Mouse (Mus musculus): Measurements from ENCODE around the gene Erlec1.

Gene Erlec1

DNA sequence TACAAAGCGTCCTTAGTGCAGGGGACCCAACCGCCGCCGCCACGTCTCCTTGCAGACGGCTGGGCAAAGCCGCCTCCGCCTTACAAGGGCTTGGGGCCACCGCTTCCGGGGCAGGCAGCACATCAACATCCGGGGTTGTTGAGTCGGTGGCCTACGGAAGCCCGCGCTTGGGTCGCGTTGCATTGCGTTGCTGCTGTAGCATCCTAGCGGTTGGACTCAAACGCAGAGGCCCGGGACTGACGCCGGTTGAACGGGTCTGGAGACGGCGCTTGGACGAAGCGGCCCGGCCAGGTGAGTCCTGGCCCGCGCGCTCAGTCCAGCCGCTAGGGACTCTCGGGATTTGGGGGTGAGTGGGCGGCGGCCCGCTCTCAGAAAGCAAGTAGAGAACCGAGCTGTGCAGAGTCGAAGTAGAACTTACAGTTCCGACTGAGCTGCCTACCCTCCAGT lies at the start of gene Erlec1:
TSS of gene Erlec1 (minus strand) at position 57 of the 447 bp plus-strand sequence.
- DNase-seq (ENCODE audit: low read depth), result peak; percentile 58

DNA sequence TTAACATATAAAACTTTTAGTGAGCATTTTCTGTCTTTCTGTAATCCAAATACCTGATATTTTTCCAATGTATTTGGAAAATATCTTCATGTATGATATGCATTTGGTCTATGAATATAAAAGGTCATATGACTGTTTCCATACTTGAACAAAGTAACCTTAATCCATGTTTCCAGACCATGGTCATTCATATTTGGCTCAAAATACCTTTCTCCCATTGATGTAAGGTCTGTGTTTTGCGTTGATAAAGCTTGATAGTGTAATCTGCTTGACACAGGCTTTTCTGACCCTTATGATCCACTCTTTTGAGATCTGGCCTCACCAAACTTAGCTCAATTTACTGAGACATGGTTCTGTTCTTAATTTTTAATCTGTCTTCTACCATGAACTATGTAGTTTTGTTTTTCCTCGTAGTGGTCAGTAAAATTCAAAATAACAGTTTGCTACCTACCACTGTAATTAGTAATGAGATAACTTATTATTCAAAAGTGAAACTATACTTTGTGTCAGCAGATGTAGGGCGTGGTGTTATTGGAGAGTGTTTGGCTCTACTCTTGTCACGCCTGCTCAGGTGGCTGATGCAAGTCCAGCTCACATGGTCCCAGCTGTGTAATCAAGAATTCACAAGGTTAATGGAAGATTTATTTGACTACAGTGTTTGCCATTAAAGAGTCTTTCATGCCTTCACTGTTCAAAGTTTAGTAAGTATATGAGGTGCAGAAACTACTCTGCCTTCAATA lies 47.2 kb upstream of the Erlec1 start:
- no peak for DNase-seq (ENCODE audit: low read depth)

DNA sequence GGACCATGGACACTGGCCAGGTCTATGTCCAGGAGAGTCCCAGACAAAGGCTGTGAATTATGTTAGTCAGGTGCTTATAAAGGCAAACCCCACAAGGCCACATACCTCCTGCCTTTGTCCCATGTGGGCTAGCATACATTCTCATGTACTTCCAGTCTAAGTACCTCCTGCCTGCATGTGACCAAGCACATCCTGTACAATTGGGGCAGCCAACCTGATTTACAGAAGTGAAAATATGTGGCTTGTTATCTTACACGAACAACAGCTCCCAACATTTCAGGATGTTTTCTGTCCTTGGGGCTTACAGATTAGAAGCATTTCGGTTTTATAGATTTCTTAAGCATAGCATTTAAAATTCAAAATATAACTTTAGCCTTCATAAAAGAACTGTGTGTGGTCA lies 45.9 kb upstream of the Erlec1 start:
- DNase-seq (ENCODE audit: low read depth), result no peak

DNA sequence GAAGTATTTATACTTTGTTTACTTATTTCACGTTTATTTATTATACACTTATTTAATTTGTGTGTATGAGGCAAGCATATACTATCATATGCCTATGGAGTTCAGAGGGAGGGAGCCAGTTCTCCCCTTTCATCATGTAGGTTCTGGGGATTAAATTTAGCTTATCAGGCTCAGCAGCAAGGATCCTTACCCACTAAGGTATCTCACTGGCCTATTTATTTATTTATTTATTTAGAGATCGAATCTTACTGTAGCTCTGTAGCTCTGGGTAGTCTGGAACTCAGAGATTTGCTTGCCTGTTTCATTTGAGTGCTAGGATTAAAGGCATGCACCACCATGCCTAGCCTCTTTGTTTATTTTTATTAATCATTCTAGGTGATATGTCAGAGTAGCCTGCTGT lies 44.6 kb upstream of the Erlec1 start:
- no peak for DNase-seq (ENCODE audit: low read depth)

DNA sequence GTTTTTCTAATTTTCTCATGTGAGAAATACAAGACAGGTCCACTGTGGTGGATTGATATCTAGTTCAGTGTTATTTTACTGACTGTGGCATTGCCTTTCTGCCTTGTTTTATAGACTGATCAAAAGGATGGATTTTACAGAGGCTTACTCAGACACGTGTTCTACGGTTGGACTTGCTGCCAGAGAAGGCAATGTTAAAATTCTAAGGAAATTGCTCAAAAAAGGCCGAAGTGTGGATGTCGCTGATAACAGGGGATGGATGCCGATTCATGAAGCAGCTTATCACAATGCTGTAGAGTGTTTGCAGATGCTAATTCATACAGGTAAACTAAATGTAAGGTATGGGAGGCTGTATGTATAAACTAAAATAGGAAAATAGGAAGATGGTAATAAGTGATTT lies 44.1 kb upstream of the Erlec1 start:
- no peak for DNase-seq (ENCODE audit: low read depth)

DNA sequence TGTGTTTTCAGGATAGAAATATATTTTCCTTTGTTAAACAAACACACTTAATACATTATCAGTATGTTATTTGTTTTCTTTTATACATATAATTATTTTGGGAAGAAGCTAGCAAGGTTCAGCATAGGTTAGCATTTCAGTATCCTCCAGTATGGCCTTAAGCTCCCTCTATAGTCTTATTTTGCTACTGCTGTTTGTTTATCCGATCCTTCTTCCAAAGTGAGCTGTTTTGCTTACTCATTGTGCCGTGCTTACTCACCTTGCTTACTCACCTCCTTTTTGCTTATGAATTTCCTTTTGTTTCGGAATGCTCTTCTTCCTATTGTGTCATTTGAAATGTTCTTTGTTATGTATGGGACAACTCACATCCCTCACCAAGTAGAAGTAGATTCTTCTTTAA lies 42.5 kb upstream of the Erlec1 start:
- DNase-seq (ENCODE audit: low read depth), result no peak

DNA sequence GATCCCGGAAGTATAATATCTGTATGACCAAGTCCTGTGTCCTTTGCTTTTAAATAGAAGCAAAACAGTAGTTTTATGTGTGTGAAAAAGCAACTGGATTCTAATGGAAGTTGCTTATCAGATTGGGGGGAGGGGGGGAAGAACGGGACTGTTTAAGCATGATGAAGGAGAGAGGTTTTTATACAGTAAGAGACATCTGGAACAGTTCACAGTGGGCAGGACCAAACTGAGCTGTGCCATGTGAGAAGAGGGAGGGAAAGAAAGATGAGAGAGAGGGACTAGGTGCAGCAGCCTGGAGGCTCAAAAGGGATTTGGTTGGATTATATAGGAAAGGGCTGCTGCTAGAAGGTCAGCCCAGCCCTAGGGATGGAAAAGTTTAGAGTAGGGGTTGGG lies 32.5 kb upstream of the Erlec1 start:
- DNase-seq (ENCODE audit: low read depth), result no peak

DNA sequence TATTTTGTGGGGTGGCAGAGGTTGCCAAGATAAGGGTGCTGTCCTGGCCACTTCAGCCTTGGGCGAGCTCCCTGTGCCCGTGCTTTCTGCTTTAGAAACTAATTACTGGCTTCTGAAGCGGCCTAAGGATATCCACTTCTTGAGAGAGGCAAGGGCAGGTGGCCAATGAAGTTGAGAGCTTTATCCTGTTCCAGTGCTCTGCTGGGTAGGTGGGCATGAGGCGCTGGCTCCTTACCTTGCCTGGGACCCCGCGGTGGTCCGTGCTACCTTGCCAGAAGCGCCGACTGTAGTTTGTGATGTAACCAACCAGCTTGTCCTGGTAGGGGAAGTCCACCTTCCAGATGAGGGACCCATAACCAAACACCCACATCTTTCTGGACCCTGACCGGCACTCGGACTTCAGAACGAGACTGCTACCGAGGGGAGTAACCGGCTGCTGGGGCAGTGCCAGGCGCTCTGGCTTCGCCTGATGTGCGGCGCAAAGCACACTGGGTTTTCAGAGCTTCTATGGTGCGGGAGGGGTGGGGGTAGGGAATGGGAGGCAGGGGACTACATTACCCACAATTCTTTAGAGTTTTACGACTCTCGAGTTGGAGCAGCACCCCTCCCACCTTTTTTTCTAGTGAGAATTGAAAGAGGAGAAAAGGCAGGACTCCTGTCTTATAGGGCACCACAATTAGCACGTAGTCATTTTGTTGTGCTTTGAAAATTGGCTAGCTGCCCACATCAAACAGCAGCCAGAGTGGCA lies 31.9 kb upstream of the Erlec1 start, which contains the start of gene Chac2:
TSS of gene Chac2 (minus strand) at position 474 of the 748 bp plus-strand sequence.
- DNase-seq (ENCODE audit: low read depth), result peak; percentile 86

DNA sequence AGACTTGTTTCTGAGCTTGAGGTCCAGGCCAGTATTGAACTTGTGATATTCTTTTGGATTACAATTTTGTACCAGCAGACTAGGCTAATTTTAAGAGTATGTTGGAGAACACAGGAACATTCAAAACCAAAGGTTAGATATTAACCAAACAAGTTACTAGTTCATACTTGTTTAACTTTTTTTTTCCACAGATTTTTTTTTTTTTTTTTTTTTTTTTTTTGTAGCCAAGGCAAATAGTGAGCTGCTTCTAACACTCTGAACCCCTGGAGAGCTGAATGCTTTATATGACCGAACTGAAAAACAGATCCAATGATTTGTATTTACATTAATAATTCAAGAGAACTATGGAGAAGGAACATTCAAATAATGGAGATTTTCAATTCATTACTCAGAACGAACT lies 31.1 kb upstream of the Erlec1 start:
- no peak for DNase-seq (ENCODE audit: low read depth)

DNA sequence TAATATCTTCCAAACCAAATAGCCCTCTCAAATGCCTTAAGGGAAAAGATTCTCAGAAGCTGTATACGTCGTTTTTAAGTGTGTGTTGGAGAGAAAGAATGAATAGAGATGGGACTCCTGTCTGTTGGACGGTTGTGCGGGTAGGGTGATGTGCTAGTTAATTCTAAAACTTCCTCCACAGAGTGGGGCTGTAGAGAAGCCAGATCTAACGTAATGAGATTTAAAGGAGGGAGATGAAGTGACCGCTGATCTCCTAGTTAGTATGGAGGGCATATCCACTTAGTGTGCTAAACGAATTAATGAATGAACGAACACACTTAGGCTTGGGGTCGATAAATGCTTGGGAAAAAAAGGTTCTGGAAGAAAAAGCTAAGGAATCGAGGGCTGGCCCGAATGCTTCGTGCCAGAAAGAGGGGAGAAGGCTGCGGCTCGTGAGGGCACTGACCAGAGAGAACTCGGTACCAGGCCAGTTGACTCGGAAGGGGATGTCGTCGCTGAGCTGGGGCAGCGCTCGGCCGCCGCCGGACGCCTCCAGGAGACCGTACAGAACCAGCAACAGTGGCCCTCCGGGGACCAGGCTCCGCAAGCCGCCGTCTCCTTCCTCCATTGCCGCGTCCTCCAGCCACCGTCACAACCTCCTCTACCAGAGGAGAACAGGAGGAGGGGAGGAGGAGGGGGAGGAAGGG lies 523 bp downstream of the Erlec1 start:
- DNase-seq (ENCODE audit: low read depth), result peak; percentile 7

DNA sequence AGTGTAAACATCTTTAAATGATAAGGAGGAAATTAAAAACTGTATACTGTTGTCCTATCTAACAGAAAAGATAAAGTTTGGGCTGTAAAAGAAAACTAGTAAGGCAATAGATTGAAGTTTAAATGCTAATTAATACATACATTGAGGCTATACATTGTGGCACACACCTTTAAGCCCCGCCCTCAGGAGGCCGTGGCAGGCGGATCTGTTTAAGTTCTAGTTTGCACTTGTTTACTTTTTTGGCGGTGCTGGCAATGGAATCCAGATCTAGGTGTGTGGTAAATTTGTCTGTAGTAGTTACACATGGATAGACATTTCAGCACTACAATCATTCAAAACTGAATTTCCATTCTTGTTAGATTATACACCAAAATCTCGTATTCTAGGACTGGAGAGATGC lies 1.3 kb downstream of the Erlec1 start:
- no peak for DNase-seq (ENCODE audit: low read depth)

DNA sequence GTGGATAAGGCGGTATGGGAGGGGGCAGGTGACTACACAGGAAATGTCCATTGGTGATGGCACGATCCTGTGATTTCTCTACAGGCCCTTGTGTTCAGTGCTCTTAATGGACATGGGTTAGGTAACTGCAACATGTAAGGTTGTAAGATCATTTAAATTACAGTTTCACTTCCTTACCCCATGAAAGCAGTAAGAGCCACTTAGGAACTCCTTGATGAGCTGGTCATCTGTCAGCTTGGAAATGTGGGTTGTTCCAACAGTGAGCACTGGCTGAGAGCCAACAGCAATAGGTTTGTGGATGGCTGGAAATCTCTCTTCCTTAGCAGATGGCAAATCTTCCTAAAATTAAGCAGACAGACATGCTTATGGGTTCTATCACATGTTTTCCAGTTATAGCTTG lies 10.6 kb downstream of the Erlec1 start:
- no peak for DNase-seq (ENCODE audit: low read depth)

DNA sequence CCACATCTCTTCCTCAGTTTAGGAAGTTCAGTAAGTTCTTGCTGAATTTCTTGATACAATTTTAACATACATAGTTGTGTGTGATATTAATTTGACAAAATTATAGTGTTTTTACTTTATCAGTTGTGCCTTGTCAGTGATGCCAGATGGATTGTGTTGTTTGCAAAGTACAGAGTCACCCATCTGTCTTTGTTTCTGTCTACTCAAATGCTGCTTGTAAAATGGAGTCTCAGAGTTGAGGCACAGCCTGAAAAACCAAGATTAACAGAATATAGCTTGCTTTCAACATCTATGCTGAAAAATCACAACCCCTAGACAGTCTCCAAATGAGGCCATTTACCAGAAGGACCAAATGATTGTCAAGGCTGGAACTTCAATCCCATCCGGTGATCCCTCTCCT lies 25.6 kb downstream of the Erlec1 start:
- no peak for DNase-seq (ENCODE audit: low read depth)

DNA sequence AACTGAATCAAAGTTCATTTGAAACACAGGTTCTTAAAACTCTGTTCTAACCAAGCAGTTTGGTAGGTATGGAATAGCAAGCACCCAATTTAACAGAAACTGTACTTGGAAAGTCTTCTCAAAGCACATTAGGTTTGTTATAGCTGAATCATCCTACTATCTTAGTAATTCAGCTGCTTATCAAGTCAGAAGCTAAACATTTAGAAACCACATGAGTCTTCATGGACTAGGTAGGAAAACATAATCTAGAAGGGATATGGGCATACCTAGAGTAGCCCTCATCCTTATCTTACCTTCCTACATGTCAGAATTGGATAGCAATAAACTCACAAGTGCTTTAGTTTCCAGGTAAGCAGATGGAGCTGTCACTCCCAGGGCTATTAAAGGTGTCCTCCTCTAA lies 26.1 kb downstream of the Erlec1 start:
- no peak for DNase-seq (ENCODE audit: low read depth)

DNA sequence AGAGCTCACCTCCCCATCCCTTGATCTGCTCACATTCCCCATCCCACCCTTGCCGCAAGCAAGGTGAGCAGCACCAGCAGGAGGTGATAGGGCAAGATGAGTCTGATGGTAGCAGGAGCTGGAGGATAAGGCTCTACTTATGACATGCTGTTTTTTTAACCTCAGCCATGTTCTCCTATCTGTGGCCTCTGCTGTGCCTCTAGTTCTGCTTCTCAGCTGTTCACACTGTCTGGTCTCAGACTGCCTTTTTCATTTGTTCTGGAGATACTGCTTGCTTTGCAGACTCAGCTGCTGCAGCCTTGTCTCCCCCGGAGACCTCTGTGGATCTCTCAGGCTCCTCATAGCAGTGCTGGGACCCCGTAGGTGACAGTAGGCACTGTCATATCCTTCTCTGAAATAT lies 30.9 kb downstream of the Erlec1 start:
- DNase-seq (ENCODE audit: low read depth), result no peak

DNA sequence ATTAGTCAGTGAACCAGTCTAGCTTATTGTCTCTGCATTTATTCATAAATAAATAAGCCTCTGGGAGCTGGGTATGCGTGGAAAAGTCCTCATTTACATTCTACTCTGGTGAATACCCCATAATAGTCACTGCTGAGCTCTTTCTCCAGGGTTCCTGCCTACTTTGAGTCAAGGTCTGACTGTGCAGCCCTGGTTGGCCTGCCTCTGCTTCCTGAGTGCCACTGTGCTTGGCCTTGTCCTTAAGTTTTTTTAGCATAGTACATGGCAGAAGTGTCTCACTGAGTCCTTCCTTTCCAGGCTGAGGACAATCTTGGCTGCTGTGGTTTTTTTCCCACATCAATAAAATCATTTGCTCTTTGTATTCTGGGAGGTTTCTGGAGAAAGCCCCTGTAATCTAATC lies 33.5 kb downstream of the Erlec1 start:
- DNase-seq (ENCODE audit: low read depth), result no peak

DNA sequence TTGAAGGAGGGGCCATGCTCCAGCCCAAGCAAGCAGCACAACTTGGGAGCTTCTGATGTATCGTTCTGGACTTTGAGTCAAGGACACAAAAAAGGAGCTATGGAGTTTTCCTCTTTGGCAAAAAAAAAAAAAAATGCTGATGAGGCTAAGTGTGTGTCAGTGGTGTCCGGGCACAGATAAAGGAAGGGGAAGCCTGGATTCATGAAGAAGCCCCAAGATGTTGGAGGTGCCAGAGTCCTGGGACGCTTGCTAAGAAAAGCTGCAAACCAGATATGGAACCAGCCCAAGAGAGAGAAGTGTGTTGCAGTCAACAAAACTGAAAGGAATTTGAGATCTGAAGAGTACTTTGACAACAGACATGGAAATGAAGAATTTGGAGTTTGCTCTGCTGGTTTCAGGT lies 41.8 kb downstream of the Erlec1 start:
- DNase-seq (ENCODE audit: low read depth), result no peak

DNA sequence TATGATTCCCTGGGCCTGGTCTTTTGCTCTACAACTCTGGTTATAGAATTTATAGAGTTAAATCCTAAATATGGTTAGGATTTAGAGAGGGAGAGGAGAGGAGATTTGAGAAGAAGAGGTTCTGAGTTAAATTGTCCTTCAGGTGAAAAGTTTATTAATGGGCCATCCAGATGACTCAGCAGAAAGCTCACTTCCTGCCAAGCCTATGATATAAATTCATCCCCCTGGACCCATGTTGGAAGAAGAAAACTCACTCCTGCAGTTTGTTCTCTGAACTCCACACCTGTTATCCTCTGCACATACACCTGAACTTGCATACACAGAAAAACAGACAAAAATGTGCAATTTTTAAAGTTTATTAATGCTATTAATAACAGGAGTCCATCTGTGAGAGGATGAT lies 54.8 kb downstream of the Erlec1 start:
- no peak for DNase-seq (ENCODE audit: low read depth)

DNA sequence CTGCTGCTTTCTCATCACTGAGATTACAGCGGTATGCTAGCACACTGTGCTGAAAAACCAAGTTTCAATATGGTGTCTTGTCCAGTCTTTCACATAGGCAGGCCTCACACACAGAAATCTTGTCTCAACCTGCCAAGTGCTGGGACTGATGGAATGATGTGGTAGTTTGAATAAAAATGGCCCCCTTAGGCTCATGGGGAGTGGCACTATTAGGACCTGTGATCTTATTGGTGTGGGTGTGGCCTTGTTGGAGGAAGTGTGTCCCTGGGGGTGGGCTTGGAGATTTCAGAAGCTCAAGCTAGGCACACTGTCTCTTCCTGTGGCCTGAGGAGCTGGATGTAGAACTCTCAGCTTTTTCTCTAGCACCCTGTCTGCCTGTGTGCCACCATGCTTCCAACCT lies 57.9 kb downstream of the Erlec1 start:
- DNase-seq (ENCODE audit: low read depth), result no peak

DNA sequence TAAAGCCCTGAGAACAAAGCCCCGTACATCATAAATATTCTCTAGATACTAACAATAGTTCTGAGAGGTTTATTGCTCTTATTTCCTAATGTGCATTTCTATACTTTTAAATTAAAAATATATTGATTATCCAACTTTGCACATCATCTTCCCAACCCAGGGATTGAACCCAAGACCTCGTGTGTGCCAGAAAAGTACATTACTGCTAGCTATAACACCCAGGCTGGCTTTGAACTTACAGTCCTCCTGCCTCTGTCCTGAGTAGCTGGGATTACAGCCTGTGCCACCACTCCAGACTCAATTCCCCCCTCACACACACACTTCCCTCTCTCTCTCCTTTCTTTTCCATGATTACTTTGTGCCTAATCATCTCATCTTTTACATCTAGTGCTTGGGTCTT lies 66.0 kb downstream of the Erlec1 start:
- DNase-seq (ENCODE audit: low read depth), result no peak

DNA sequence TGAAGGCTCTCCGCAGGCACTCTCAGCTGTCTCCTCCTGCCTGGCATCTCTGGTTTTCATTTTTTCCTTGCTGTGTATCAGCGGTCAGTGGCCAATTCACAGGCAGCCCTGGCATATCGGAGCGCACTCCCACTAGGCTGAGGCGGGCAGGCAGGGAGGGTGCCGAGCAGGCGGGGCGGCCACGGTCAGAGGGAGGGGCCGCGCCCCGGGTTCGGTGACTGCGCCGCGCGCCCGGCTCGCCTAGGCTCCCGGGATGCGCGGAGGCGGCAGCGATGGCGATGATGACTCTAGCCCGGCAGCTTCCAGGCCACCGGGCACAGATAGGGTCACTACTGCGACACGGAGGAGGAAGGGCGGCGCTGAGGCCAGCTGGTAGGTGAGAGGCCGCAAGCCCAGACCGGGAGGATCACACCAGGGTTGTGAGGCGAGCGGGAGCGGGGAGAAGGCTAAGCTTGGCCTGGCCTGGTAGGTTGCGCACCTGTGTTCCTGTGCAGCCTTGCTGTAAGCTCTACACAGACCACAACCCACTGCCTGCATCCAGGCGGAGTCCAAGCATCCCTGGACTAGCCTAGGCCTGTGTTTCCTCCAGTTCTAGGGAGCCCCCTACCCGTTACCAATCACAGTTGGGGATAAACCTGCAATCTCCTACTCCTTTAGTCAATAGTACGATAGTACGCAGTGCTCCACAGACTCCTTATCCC lies 68.8 kb downstream of the Erlec1 start, which contains the start of the genes Gpr75 and Asb3:
TSS of gene Gpr75 (plus strand) at position 188 of the 701 bp plus-strand sequence.
TSS of gene Asb3 (plus strand) at position 246 of the 701 bp plus-strand sequence.
- peak; percentile 12 for DNase-seq (ENCODE audit: low read depth)
